Mouse (Mus musculus) midbrain, embryonic 16.5 days (tissue): ENCODE measurements around the gene Rdm1. TPM values are rescaled to one million over a fixed set of nuclear protein-coding genes. Genes with fewer than 3 reads are reported as not detected.
"Not testable (repeated sequence)": the region's sequence is repeated elsewhere in the genome, so short reads cannot be mapped to it uniquely, and the experiment has no call there.

ENCODE experiments used
- ATAC-seq: fragments of 200-750 bp; cut with Nextera tagmentation; 2 replicates; pipeline ENCODE4 v1.8.0; 2017; ENCODE audit warnings: moderate TSS enrichment
- H3K27ac ChIP-seq: fragments of 300-500 bp; sonication (generic); 2 replicates; pipeline ENCODE4 v1.5.1; 2014; ENCODE audit warnings: mild to moderate bottlenecking, low read length, mixed read lengths
- H3K27me3 ChIP-seq: fragments of 300-500 bp; sonication (generic); 2 replicates; pipeline ENCODE4 v1.6.1; 2014; ENCODE audit warnings: low read depth, low read length, mixed read lengths; ENCODE audit not compliant: control insufficient read depth, insufficient read depth
- H3K36me3 ChIP-seq: fragments of 300-500 bp; sonication (generic); 2 replicates; pipeline ENCODE4 v1.6.1; 2014; ENCODE audit warnings: mild to moderate bottlenecking, low read length, moderate library complexity, mixed read lengths; ENCODE audit not compliant: control insufficient read depth, insufficient read depth
- H3K4me1 ChIP-seq: fragments of 300-500 bp; sonication (generic); 2 replicates; pipeline ENCODE4 v1.6.1; 2014; ENCODE audit warnings: mild to moderate bottlenecking, low read length, mixed read lengths; ENCODE audit not compliant: control insufficient read depth, insufficient read depth
- H3K4me2 ChIP-seq: fragments of 300-500 bp; sonication (generic); 2 replicates; pipeline ENCODE4 v1.6.1; 2014; ENCODE audit warnings: mild to moderate bottlenecking, low read length, mixed read lengths
- H3K4me3 ChIP-seq: fragments of 300-500 bp; sonication (generic); 2 replicates; pipeline ENCODE4 v1.5.1; 2014; ENCODE audit warnings: low read depth, mild to moderate bottlenecking, low read length, moderate library complexity, mixed read lengths
- H3K9ac ChIP-seq: fragments of 300-500 bp; sonication (generic); 2 replicates; pipeline ENCODE4 v1.6.1; 2014; ENCODE audit warnings: low read depth, low read length, mixed read lengths
- H3K9me3 ChIP-seq: fragments of 300-500 bp; sonication (generic); replicated peaks from 2 replicates; pipeline ENCODE4 v1.6.1; 2014; ENCODE audit warnings: mild to moderate bottlenecking, low read length, mixed read lengths; ENCODE audit not compliant: control insufficient read depth, poor library complexity, severe bottlenecking
- WGBS: fragments of 180-500 bp; shearing (Covaris S2); extraction: QIAGEN DNeasy Blood & Tissue Kit; methylation state at CpG from one replicate; pipeline ENCODE4 v1.1.7; 2014; 5-methylcytosine and 5-hydroxymethylcytosine counted together
- polyA plus RNA-seq: library from polyadenylated mRNA; unstranded; fragments of >200 nt; fragmentation: Nextera tagmentation; extraction: Ambion mirVana; gene quantifications from 2 replicates; pipeline ENCODE4 v1.2.1, GENCODE M21; 2015

Rdm1 gene
- polyA plus RNA-seq, 1 experiment from 2014 or later, result 10.6 TPM

DNA sequence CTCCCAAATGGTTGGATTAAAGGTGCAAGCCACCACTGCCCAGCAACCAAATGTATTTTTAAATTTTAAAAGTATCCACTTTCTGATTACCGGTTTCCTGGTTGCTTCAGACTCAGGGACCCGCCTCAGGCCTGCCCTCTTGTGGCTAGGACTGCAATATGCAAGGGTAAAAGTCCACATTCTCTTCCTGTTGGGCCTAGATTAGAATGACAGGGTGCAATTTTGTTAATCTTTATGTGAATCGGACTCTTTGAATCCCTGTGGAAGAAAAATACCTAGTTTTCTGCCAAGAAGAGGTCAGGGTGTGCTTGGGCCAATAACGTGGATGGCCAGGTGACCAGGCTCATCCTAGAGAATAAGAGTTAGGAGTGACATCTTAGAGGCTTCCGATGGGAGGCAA is 37.6 kb upstream of the Rdm1 start:
- Histone ChIP-seq H3K4me3 (no peak overlapping the region), H3K9me3 (no peaks in the 10 kb centered on the region), H3K36me3 (0 out of 2 replicates have a peak, but pooled peaks cover 4% of the 10 kb centered on the region), H3K4me2 (no peak overlapping the region), H3K27ac (no peak overlapping the region), H3K27me3 (no peaks in the 10 kb centered on the region), H3K9ac (no peak overlapping the region), H3K4me1 (no peaks in the 10 kb centered on the region)
- no peak for ATAC-seq
- WGBS, result 28% methylated on average over 5 of the region's 5 CpGs

DNA sequence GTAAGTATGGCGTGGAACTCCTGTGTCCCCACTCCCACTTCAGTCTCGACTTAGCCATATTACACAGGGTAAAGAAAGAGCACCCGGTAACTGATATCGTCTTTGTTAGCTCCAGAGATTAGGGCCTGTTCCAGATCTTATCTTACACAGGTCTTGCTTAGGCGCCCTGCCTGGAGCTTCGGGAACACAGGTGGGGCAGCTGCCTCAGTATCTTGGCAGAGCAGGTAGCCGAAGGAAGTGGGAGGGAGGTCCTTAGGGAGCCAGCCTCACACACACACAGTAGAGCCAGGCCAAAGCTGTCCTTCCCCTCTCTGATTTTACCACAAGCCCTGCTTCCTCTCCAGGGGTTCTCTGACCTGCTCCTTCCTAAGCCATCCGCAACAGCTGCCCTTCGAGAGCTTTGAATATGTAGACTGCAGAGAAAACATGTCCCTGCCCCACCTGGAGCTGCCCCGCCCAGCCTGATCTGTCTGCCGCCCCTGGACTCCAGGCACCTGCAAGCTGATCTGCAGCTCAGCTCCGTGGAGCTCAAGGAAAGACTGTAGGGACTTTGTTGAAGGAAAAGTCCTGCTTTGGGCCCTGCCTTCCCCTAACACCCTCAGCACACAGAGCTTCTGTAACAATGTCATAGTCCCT is 36.9 kb upstream of the Rdm1 start:
- 77% methylated on average over 12 of the region's 12 CpGs for WGBS

DNA sequence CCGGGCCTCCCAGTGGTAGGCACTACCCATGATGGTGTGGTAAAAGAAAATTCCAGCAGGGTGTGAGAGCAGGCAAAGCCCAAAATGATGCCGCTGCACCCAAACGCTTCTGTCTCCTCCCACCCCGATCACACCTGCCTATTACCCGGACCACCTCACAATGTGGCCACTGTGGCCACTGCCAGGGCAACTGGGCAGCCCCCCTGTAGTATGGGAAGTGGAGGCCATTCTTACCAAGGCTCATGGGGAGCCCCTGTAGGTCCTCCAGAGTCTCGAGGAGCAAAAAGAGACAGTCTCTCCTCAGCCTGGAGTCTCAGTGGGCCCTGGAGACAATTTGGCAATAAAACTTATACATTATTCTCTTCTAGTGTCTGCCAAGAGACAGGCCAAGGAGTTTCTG is 27.8 kb upstream of the Rdm1 start, which contains the start of gene Gm11634:
TSS of gene Gm11634 (minus strand) at position 101 of the 400 bp plus-strand sequence.
- ATAC-seq, result no peak
- Histone ChIP-seq H3K27me3 (no peaks in the 10 kb centered on the region; the same call in 1 of the 2 replicates), H3K4me1 (peaks cover under 1% of the 10 kb centered on the region; the same call in 1 of the 2 replicates), H3K4me2 (no peak within 1 kb of the TSS), H3K9ac (no peak within 1 kb of the TSS), H3K9me3 (no peaks in the 10 kb centered on the region), H3K27ac (no peak within 1 kb of the TSS), H3K4me3 (no peak within 1 kb of the TSS), H3K36me3 (no peaks in the 10 kb centered on the region)
- WGBS, result 86% methylated on average over 6 of the region's 6 CpGs

More for the DNA sequence above, 36.9 kb upstream of the Rdm1 start:
- no peak overlapping the region for H3K9ac ChIP-seq
- no peaks in the 10 kb centered on the region for H3K9me3 ChIP-seq
- H3K4me3 ChIP-seq, result no peak overlapping the region
- no peaks in the 10 kb centered on the region for H3K4me1 ChIP-seq
- no peaks in the 10 kb centered on the region for H3K27me3 ChIP-seq
- no peak overlapping the region for H3K4me2 ChIP-seq
- no peak overlapping the region for H3K27ac ChIP-seq
- no peak for ATAC-seq
- H3K36me3 ChIP-seq, result 0 out of 2 replicates have a peak, but pooled peaks cover 4% of the 10 kb centered on the region

DNA sequence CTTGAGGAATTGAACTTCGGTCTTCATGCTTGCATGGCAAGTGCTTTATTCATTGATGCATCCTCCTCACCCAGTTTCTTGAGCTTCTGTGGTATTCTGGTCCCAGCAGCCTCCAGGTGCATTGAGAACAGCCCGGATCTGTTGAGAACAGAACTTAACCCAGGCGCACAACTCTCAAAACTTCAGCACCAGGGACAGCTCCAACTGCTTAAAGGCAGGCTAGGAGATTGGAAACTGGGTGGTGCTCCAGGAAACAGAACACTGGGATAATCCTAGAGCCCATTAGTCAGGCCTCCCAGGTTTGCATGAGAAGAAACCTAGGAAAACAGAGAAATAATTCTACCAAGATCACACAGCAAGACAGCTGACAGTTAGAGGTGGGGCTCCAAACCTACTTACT is 24.5 kb upstream of the Rdm1 start:
- H3K9ac ChIP-seq, result no peak overlapping the region
- no peaks in the 10 kb centered on the region for H3K36me3 ChIP-seq
- no peak overlapping the region for H3K4me2 ChIP-seq
- H3K4me3 ChIP-seq, result no peak overlapping the region
- H3K9me3 ChIP-seq, result no peaks in the 10 kb centered on the region
- no peak overlapping the region for H3K27ac ChIP-seq
- 14% methylated on average over 3 of the region's 3 CpGs for WGBS
- no peak for ATAC-seq
- peaks cover 5% of the 10 kb centered on the region; the same call in 1 of the 2 replicates for H3K4me1 ChIP-seq
- H3K27me3 ChIP-seq, result no peaks in the 10 kb centered on the region; the same call in 1 of the 2 replicates

DNA sequence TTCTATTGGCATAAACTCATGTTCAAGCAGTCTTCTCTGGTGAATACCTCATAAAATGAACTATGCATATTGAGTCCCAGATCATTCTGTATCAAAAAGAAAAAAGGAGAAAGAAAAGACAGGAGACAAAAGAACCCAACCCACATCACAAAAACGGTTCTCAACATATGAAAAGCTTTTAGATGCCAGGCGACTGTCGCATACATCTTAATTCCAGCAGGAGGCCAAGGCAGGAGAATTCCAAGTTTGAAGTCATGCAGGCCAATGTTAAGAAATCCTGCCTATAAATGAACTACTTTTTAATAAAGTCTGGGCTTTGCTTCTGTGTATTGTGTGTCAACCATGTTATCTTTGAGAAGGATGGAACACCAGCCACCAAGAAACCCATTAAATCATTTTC is 22.9 kb upstream of the Rdm1 start:
- WGBS, result 2% methylated on average over 3 of the region's 3 CpGs
- H3K27me3 ChIP-seq, result no peaks in the 10 kb centered on the region; the same call in 1 of the 2 replicates

DNA sequence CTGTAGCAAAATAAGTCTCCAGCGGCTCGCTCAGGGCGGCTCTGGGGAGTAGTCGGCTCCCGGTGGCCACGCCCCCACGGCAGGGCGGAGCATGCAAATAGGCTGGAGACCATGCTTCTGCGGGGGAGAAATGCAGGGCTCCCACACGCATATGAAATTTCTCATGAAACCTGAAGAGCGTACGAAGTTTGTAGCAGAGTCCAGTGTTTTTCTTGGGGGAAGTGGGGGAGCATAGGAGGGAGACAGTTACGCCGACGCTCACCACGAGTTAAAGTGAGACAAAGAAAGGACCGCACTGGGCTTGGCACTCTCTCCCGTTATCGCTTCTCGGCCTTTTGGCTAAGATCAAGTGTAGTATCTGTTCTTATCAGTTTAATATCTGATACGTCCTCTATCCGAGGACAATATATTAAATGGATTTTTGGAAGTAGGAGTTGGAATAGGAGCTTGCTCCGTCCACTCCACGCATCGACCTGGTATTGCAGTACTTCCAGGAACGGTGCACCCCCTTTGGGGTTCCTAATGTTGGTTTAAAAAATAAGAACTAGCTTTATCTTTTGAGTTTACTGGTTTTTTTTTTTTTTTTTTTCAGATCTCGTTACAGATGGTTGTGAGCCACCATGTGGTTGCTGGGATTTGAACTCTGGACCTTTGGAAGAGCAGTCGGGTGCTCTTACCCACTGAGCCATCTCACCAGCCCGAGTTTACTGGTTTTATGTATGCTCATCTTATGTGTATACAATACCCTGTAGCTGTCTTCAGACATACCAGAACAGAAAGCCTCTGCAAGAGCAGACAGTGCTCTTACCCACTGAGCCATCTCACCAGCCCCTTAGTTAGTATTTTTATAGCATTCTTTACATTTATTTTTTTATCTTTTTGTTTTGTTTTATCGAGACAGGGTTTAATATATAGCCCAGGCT is 22.2 kb upstream of the Rdm1 start:
- H3K9me3 ChIP-seq, H3K27me3 ChIP-seq, H3K4me1 ChIP-seq, H3K36me3 ChIP-seq, ATAC-seq: not testable (repeated sequence)
- H3K4me2 ChIP-seq, result peak overlapping the region; percentile 58
- H3K9ac ChIP-seq, result peak overlapping the region; percentile 45
- H3K27ac ChIP-seq, result peak overlapping the region; percentile 60; the same call in 1 of the 2 replicates
- peak overlapping the region; percentile 37 for H3K4me3 ChIP-seq
- 3% methylated on average over 29 of the region's 30 CpGs for WGBS

More for the DNA sequence above, 22.9 kb upstream of the Rdm1 start:
- ATAC-seq, result no peak
- H3K27ac ChIP-seq, result peak overlapping the region; percentile 60; the same call in 1 of the 2 replicates
- peak overlapping the region; percentile 45 for H3K9ac ChIP-seq
- H3K36me3 ChIP-seq, result no peaks in the 10 kb centered on the region
- H3K4me3 ChIP-seq, result peak overlapping the region; percentile 37
- peaks cover 5% of the 10 kb centered on the region; the same call in 1 of the 2 replicates for H3K4me1 ChIP-seq
- H3K9me3 ChIP-seq, result no peaks in the 10 kb centered on the region
- H3K4me2 ChIP-seq, result peak overlapping the region; percentile 58

DNA sequence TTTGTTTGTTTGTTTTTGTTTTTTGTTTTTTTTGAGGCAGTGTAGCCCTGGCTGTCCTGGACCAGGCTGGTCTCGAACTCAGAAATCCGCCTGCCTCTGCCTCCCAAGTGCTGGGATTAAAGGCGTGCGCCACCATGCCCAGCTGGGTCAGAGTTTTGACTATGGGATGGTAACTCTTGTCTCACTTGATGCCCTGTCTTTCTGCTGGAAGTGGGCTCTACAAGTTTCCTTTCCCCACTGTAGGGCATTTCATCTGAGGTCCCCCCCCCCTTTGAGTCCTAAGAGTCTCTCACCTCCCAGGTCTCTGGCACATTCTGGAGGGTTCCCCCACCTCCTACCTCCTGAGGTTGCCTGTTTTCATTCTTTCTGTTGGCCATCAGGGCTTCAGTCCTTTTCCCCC is 19.9 kb upstream of the Rdm1 start:
- not testable (repeated sequence) for H3K9ac ChIP-seq, H3K27me3 ChIP-seq, ATAC-seq, H3K4me2 ChIP-seq, H3K9me3 ChIP-seq, H3K4me1 ChIP-seq, H3K36me3 ChIP-seq, H3K27ac ChIP-seq, H3K4me3 ChIP-seq
- 86% methylated on average over 4 of the region's 4 CpGs for WGBS

DNA sequence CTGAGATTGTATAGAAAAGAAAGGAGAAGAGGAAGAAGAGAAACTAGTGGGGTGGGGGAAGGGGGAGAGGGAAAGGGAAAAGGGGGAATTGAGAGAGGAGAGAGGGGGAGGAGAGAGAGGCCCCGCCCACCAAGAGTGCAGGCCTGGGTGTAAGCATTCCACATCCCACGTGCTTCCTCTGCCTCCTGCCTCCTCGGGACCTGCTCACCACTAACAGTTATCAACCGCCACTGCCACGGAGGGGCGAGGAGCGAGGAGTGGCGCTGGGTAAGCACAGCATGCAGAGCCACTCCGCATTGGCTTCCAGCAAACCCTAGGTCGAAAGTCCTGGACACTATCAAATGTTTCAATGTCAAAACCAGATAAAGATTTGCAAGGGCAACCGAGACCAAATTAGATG is 16.6 kb upstream of the Rdm1 start:
- H3K9ac ChIP-seq, result no peak overlapping the region
- H3K4me3 ChIP-seq, result no peak overlapping the region
- H3K36me3 ChIP-seq, result no peaks in the 10 kb centered on the region
- no peak for ATAC-seq
- H3K4me1 ChIP-seq, result no peaks in the 10 kb centered on the region
- WGBS, result 49% methylated on average over 11 of the region's 11 CpGs
- H3K27me3 ChIP-seq, result no peaks in the 10 kb centered on the region
- no peak overlapping the region for H3K4me2 ChIP-seq
- H3K9me3 ChIP-seq, result no peaks in the 10 kb centered on the region
- no peak overlapping the region for H3K27ac ChIP-seq

DNA sequence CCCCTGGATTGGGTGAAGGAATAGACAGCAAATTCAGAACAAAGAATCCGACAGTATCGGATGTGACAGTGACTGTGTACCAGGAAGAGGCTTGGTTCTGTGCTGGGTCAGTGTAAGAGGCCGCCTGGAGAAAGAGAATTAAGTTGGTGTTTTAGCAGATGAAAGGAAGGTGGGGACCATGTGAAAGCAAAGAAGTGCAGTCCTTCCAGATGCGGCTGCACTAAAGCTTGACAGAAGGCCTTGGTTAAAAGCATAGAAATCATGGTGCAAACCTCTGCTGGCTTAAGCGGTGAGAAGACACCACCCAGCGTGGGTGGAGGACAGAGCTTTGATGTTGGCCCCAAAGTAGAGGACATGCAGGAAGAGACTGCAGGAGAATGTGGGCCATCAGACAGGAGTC is 13.4 kb upstream of the Rdm1 start:
- no peak overlapping the region for H3K27ac ChIP-seq
- H3K4me3 ChIP-seq, result no peak overlapping the region
- H3K9ac ChIP-seq, result no peak overlapping the region
- H3K9me3 ChIP-seq, result no peaks in the 10 kb centered on the region
- no peaks in the 10 kb centered on the region for H3K36me3 ChIP-seq
- H3K27me3 ChIP-seq, result no peaks in the 10 kb centered on the region
- H3K4me2 ChIP-seq, result no peak overlapping the region
- WGBS, result 75% methylated on average over 6 of the region's 6 CpGs
- no peak for ATAC-seq
- H3K4me1 ChIP-seq, result peaks cover 17% of the 10 kb centered on the region
